Mouse (Mus musculus) adrenal gland, postnatal 10 days (tissue): Measurements from ENCODE around the gene Rpl36-ps4. TPM values are rescaled to one million over a fixed set of nuclear protein-coding genes. Genes with fewer than 3 reads are reported as not detected.
"Not testable (repeated sequence)": the region's sequence is repeated elsewhere in the genome, so short reads cannot be mapped to it uniquely, and the experiment has no call there.

Experiments used
- DNase-seq: peaks from one replicate; pipeline ENCODE4 v3.0.0; 2021; ENCODE audit warnings: mixed read lengths
- total RNA-seq, 2 experiments: library from RNA; stranded (reverse); gene quantifications; 2 replicates each; pipeline ENCODE4 v1.2.3; 2021

Gene Rpl36-ps4
- total RNA-seq, 2 experiments from 2014 or later: not detected

DNA sequence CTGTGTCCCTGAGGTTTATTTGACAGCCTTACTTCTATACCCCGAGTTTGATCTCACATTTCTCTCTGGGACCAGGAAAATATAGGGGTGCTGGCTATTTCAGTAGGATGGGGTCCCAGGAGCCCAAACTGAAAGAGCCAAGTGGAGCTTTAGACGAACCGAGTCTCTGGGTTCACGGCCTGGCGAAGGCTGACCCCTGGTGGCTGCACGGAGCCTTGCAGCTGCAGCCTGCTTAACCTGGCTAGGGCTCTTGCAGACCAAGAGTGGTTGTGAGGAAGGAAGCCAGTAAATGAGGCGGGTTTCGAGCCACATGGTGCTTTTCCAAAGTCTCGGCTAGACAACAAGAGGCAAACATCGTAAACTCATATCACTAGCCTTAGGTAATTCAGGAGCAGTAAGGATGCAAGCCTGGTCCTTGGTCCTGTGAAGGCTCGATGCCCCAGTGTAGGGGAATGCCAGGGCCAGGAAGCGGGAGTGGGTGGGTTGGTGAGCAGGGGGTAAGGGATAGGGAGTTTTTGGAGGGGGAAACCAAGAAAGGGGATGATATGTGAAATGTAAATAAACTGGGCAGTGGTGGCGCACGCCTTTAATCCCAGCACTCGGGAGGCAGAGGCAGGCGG is 28.3 kb downstream of the Rpl36-ps4 start:
- peak; percentile 89 for DNase-seq

DNA sequence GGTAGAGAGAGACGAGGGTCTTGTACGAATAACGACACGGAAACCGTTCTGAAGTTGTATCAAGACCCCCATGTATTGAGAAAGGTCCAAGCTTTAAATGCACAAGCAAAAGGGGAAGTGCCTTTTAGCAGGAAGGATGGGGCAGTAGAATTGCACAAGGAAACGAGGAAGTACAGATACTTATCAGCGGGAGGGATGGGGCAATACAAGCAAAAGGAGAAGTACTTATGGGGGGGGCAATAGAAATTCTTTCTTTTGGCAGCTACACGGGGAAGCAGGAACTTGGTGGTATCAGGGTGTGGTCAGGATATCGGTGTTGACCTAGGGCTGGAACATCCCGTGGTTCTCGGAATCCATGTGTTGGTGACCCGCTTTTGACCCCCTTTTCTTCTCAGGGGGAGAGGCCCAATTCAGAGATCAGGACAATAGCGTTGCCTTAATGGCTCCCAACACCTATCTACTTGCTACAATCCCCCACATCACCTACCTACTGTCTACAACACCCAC is 33.9 kb downstream of the Rpl36-ps4 start:
- DNase-seq: not testable (repeated sequence)

DNA sequence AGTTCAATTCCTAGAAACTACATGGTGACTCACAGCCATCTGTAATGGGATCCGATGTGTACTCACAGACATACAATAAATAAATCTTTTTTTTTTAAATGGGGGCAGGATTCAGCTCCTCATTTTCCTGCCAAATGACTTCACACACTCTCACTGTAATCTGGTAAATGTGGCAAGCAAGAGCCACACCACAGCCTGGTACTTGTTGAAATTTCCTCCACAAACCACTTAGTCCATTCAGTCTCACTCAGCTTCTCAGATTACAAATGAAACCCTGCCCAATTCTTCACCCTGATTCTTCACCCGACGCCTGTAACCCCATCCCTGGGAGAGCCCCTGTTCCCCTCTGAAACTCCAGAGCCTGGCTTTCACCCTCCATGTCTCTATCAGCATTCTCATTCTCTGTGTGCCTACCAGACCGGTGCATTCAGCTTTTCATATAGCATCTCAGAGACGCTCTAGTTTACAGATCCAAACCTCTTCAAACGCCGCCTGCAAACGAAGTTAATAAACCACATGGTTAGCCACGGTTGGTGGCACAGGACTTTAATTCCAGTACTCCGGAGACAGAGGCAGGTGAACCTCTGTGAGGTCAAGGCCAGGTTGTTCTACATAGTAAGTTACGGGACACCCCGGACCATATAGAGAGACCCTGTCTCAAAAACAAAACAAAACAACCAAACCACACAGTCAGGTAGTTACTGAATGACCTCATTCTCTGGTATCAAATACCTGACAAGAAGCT is 36.5 kb downstream of the Rpl36-ps4 start:
- no peak for DNase-seq

DNA sequence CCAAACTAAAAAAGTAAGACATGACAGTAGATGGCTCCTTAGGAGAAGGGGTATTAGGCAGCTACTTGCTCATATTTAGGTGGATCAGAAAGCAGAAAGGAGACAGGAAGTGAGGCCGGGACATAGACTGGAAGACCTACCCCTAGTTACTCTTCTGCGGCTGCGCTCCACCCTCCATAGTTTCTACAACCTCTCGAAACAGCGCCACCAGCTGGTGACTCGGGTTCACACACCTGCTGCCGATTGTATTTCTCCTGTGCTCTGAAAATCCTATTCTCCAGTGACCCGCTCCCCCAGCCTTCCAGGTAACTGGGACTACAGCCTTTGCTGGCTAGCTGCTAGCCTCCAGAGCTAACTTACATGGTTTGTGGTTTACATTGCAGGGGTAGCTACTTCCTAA is 37.5 kb downstream of the Rpl36-ps4 start:
- DNase-seq: peak; percentile 26

DNA sequence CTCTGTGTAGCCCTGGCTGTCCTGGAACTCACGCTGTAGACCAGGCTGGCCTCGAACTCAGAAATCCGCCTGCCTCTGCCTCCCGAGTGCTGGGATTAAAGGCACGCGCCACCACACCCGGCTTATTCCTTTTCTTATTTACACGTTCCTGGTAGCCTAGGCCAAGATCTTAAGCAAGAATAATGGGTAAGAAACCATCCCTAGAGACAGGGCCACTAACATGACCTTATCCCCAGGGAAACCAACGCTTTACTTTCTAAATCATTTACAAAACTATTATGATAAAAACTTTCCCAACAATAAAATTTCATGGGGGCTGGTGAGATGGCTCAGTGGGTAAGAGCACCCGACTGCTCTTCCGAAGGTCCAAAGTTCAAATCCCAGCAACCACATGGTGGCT is 38.6 kb downstream of the Rpl36-ps4 start:
- DNase-seq: not testable (repeated sequence)

DNA sequence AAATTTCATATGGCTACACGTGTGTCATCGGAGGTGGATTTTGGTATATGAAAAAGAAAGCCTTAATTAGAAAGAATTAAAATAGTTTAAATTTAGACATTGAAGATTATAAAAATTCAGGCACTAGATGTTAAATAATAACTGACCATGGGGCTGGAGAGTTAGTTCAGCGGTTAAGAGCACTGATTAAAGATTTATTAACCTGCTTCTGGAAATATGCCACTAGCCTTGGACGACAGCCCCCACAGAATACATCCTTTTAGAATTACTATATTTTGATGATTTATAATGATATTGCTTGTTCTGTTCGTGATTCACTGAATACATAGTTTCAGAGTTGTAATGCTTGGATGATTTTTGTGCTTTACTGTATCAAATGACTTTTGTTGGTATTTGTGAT is 39.2 kb downstream of the Rpl36-ps4 start:
- not testable (repeated sequence) for DNase-seq

DNA sequence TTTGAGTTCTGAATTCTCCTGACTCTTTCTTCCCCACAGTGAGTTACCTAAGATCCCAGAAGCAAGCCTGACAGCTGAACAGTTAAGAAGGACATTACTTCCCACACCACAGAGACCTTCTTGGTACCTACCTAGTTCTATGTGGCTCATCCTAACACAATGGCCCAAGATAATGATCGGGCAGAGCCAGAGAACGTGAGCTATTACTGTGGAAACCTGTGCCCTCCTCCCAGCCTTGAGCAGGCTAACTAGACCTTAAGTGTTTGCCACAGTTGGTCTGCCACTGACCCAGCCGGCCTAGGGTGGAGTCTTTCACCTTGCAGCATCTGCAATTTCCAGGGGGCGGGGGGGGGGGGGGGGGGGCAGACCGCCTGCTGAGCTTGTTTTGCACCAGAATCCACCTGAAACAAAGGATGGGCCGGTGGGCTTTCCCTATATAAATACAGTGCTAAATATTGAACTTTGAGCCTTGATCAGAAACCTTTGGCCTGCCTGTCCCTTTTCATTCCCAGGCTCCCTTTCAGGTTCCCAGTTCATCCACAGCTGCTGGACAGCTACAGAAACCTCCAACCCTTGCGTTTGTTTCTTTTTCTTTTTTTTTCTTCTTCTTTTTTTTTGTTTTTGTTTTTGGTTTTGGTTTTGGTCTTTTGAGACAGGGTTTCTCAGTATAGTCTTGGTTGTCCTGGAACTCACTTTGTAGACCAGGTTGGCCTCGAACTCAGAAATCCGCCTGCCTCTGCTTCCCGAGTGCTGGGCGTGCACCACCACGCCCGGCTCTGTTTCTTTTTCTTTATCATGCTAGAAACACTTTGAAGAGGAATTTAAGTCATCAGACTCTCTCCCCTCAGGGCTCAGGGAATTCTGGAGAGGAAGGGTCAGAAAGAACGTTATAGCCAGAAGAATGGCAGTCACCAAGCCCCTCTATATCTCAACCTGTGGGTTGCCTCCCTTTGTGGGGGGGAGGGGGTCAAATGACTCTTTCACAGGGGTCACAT is 42.6 kb downstream of the Rpl36-ps4 start:
- DNase-seq: no peak

DNA sequence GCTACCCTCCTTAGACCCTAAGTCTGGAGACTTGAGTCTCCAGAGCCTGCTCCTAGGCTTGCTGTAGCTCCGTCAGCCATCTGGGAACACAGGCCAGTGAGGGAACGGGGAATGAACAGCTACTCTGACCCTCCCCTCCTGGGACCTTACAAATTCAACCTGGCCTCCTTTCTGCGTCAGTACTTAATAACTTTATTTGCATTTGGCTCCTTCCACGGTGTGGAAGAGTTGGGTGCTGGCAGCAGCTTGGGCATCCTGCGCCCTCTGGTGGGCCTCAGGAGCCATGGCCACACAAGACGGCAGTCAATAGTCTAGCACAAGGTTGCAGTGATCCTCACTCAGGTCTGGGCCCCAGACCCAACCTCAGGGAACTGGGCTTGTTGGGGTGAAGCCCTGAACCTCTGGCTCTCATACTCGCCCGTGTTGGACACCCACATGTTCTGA is 47.7 kb downstream of the Rpl36-ps4 start:
- not testable (repeated sequence) for DNase-seq

Other genes with a start within 250 kb of the Rpl36-ps4 start
- gene Msh2, start 248.6 kb upstream of the Rpl36-ps4 start, total RNA-seq: 10 to 100 TPM; 24.2 to 33.2 TPM
- under 1 TPM; 0.18 to 0.27 TPM for gene Kcnk12, start 123.0 kb upstream of the Rpl36-ps4 start, total RNA-seq
- 10 to 100 TPM; 18.9 to 23.8 TPM for gene Msh6, start 54.1 kb downstream of the Rpl36-ps4 start, total RNA-seq
- 10 to 100 TPM; 52.9 to 63.0 TPM for gene Fbxo11, start 144.3 kb downstream of the Rpl36-ps4 start, total RNA-seq